Mouse (Mus musculus): Measurements from ENCODE around the gene Plekha5. TPM values are rescaled to one million over a fixed set of nuclear protein-coding genes. Genes with fewer than 3 reads are reported as not detected.

Gene Plekha5
- polyA plus RNA-seq, 1 experiment from 2014 or later: 5.2 TPM

DNA sequence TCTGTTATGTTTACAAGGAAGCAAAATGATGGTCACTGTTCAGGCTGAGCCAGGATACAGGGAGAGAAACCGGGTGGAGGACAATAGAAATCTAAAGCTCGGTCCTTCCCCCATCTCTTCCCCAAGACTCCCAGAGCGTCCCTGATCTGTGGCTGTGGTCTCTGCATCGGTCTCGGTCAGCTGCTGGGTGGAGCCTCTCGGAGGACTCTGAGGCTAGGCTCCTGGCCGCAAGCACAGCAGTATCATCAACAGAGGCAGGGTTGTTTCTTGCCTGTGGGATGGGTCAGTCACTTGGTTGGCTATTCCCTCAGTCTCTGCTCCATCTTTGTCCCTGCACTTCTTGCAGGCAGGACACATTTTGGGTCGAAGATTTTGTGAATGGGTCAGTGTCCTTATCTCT is 88.6 kb downstream of the Plekha5 start:
- no peak for TF ChIP-seq EP300 (IDR thresholded peaks at IDR 0.05; ENCODE audit: low read depth)
- TF ChIP-seq CTCF (IDR thresholded peaks at IDR 0.05; ENCODE audit: low read depth): no peak
- ATAC-seq: no peak
- WGBS (ENCODE audit: insufficient replicate concordance): 59% methylated on average over 8 of the region's 8 CpGs

DNA sequence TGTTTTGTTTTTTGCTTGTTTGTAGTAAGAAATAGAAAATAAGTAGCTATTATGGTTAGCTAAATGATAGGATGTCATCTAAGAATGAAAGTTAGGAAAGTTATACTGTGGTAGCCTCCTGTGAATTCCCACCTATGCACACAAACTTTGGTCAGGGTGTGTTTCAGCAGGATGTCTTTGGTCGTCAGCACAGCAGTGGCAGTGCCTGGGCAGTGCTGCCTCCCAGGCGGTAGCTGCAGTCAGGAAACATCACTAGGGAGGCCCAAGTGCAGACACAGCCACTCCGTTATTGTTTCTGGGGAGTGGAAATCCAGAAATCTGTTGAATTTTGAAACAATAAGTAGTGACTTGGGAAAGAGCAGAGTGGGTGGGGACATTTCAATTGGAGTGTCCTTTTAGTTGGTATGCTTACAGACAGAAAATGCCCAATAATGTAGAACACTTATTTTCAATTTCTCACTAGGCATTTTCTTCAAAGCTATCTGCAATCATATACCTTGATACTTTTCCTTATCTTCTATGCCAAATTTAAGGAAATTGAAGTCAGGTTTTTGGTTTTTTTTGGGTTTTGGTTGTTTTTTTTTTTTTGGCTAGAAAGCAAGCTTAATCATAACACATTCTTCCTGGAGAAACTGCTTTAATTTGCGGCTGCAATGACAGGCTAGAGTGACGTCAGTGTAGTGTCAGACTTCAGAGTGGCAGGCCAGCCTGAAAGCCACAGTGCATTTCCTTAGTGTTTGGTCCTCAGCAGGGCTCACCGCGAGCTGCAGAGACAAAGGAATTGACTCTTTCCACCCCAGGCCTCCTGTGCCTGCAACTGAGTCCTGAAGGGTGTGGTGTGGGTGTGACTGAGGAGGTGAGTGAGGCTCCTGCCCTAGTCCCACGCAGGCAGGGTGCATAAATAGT is 90.6 kb downstream of the Plekha5 start:
- Histone ChIP-seq H3K9ac (replicated peaks) (no peak overlapping the region), H3K4me1 (ENCODE audit: insufficient read depth) (peaks cover 7% of the 10 kb centered on the region), H3K4me2 (ENCODE audit: low read depth, low read length) (0 out of 2 replicates have a peak overlapping the region, but pooled peaks have one; percentile 3), H3K36me3 (replicated peaks; ENCODE audit: insufficient read depth, low read length) (no peaks in the 10 kb centered on the region), H3K27ac (ENCODE audit: low read depth) (no peak overlapping the region), H3K4me3 (ENCODE audit: low read depth, low read length) (no peak overlapping the region), H3K27me3 (ENCODE audit: insufficient read depth, low read length) (no peaks in the 10 kb centered on the region), H3K9me3 (ENCODE audit: low read length) (no peaks in the 10 kb centered on the region)
- no peak for TF ChIP-seq CTCF (IDR thresholded peaks at IDR 0.05; ENCODE audit: low read depth)
- no peak for TF ChIP-seq EP300 (IDR thresholded peaks at IDR 0.05; ENCODE audit: low read depth)
- DNase-seq: no peak
- no peak for ATAC-seq
- 21% methylated on average over 8 of the region's 8 CpGs for WGBS (ENCODE audit: insufficient replicate concordance)

More for the DNA sequence above, 88.6 kb downstream of the Plekha5 start:
- no peak for DNase-seq
- H3K27me3 ChIP-seq (ENCODE audit: insufficient read depth, low read length): no peaks in the 10 kb centered on the region
- H3K36me3 ChIP-seq (replicated peaks; ENCODE audit: insufficient read depth, low read length): no peaks in the 10 kb centered on the region
- no peak overlapping the region for H3K27ac ChIP-seq (ENCODE audit: low read depth)
- H3K9ac ChIP-seq (replicated peaks): no peak overlapping the region
- H3K4me2 ChIP-seq (ENCODE audit: low read depth, low read length): no peak overlapping the region
- no peaks in the 10 kb centered on the region for H3K9me3 ChIP-seq (ENCODE audit: low read length)
- no peak overlapping the region for H3K4me3 ChIP-seq (ENCODE audit: low read depth, low read length)
- peaks cover 11% of the 10 kb centered on the region for H3K4me1 ChIP-seq (ENCODE audit: insufficient read depth)

GRCm38 (mm10) chr6:140515550-140515949 is 91.7 kb downstream of the Plekha5 start:
- no peak overlapping the region for H3K27ac ChIP-seq (ENCODE audit: low read depth)
- TF ChIP-seq CTCF (IDR thresholded peaks at IDR 0.05; ENCODE audit: low read depth) (no peak), EP300 (IDR thresholded peaks at IDR 0.05; ENCODE audit: low read depth) (no peak)
- no peak overlapping the region for H3K9ac ChIP-seq (replicated peaks)
- WGBS (ENCODE audit: insufficient replicate concordance): 79% methylated on average over 4 of the region's 4 CpGs
- H3K27me3 ChIP-seq (ENCODE audit: insufficient read depth, low read length): no peaks in the 10 kb centered on the region
- ATAC-seq (no peak), DNase-seq (no peak)
- peaks cover 7% of the 10 kb centered on the region for H3K4me1 ChIP-seq (ENCODE audit: insufficient read depth)
- no peak overlapping the region for H3K4me3 ChIP-seq (ENCODE audit: low read depth, low read length)
- no peaks in the 10 kb centered on the region for H3K36me3 ChIP-seq (replicated peaks; ENCODE audit: insufficient read depth, low read length)
- no peak overlapping the region for H3K4me2 ChIP-seq (ENCODE audit: low read depth, low read length)
- no peaks in the 10 kb centered on the region for H3K9me3 ChIP-seq (ENCODE audit: low read length)

GRCm38 (mm10) chr6:140516202-140516601 is 92.3 kb downstream of the Plekha5 start:
- WGBS (ENCODE audit: insufficient replicate concordance): 63% methylated on average over 3 of the region's 3 CpGs
- no peak overlapping the region for H3K4me3 ChIP-seq (ENCODE audit: low read depth, low read length)
- TF ChIP-seq EP300 (IDR thresholded peaks at IDR 0.05; ENCODE audit: low read depth) (no peak), CTCF (IDR thresholded peaks at IDR 0.05; ENCODE audit: low read depth) (no peak)
- no peaks in the 10 kb centered on the region for H3K9me3 ChIP-seq (ENCODE audit: low read length)
- H3K27me3 ChIP-seq (ENCODE audit: insufficient read depth, low read length): no peaks in the 10 kb centered on the region
- H3K27ac ChIP-seq (ENCODE audit: low read depth): no peak overlapping the region
- no peak overlapping the region for H3K9ac ChIP-seq (replicated peaks)
- ATAC-seq: no peak
- peaks cover 7% of the 10 kb centered on the region for H3K4me1 ChIP-seq (ENCODE audit: insufficient read depth)
- no peak overlapping the region for H3K4me2 ChIP-seq (ENCODE audit: low read depth, low read length)
- no peak for DNase-seq
- H3K36me3 ChIP-seq (replicated peaks; ENCODE audit: insufficient read depth, low read length): no peaks in the 10 kb centered on the region

DNA sequence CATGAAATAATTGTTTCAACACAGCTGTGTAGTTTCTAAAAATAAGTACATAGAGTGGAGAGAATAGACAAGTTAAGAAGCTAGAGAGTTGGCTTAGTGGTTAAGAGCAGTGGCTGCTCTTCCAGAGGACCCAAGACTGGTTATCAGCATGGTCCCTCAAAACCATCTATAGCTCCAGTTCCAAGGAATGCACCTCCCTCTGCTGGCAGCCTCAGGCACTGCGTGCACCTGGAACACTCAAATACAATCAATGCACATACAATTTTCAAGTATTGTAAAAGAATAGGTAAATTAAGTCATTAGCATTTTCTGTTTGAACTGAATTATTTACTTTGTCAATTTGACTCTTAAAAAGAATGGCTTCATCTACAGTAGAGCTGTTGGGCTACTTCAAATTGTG is 93.3 kb downstream of the Plekha5 start:
- no peak for TF ChIP-seq EP300 (IDR thresholded peaks at IDR 0.05; ENCODE audit: low read depth)
- peak; percentile 80 for TF ChIP-seq CTCF (IDR thresholded peaks at IDR 0.05; ENCODE audit: low read depth)
- Histone ChIP-seq H3K9me3 (ENCODE audit: low read length) (no peaks in the 10 kb centered on the region), H3K4me3 (ENCODE audit: low read depth, low read length) (no peak overlapping the region), H3K27me3 (ENCODE audit: insufficient read depth, low read length) (no peaks in the 10 kb centered on the region), H3K27ac (ENCODE audit: low read depth) (no peak overlapping the region), H3K9ac (replicated peaks) (no peak overlapping the region), H3K36me3 (replicated peaks; ENCODE audit: insufficient read depth, low read length) (no peaks in the 10 kb centered on the region), H3K4me1 (ENCODE audit: insufficient read depth) (peaks cover 9% of the 10 kb centered on the region), H3K4me2 (ENCODE audit: low read depth, low read length) (no peak overlapping the region)
- ATAC-seq: no peak
- peak; percentile 50 for DNase-seq
- 75% methylated on average over 1 of the region's 1 CpGs for WGBS (ENCODE audit: insufficient replicate concordance)

DNA sequence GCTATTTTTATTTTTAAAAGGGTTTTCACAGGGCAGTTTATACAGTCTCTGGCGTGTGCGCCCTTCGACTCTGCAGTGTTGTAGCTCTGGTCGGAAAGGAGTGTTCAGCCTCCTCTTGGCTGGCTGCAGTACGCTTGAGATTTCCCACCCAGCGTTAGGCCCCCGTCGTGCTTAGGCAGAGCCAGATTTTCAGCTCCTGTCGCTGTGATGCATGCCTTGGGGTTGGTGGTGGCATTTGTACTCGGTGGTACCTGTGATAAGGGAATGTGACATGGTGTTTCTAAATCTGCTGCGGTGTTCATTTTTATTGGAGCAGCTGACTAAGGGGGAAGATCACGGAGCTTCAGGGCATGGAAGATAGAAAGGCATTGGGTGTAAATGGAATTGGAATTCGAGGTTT is 95.2 kb downstream of the Plekha5 start:
- ATAC-seq (no peak), DNase-seq (no peak)
- TF ChIP-seq EP300 (IDR thresholded peaks at IDR 0.05; ENCODE audit: low read depth): no peak
- no peak for TF ChIP-seq CTCF (IDR thresholded peaks at IDR 0.05; ENCODE audit: low read depth)
- no peaks in the 10 kb centered on the region for H3K27me3 ChIP-seq (ENCODE audit: insufficient read depth, low read length)
- H3K9me3 ChIP-seq (ENCODE audit: low read length): no peaks in the 10 kb centered on the region
- no peak overlapping the region for H3K4me3 ChIP-seq (ENCODE audit: low read depth, low read length)
- no peak overlapping the region for H3K4me2 ChIP-seq (ENCODE audit: low read depth, low read length)
- 79% methylated on average over 13 of the region's 13 CpGs for WGBS (ENCODE audit: insufficient replicate concordance)
- peaks cover 9% of the 10 kb centered on the region for H3K4me1 ChIP-seq (ENCODE audit: insufficient read depth)
- H3K36me3 ChIP-seq (replicated peaks; ENCODE audit: insufficient read depth, low read length): no peaks in the 10 kb centered on the region
- H3K9ac ChIP-seq (replicated peaks): no peak overlapping the region
- H3K27ac ChIP-seq (ENCODE audit: low read depth): no peak overlapping the region

Measured in liver, postnatal 0 days (tissue).